Mouse (Mus musculus) olfactory bulb, adult 2 months (tissue): ENCODE measurements around the gene Jmjd1c.

Experiments
- CTCF ChIP-seq: fragments of 200-500 bp; IDR thresholded peaks from 2 replicates; pipeline ENCODE4 v1.5.1; 2012; ENCODE audit warnings: low read depth, mild to moderate bottlenecking, low read length, moderate library complexity; ENCODE audit not compliant: insufficient read depth
- POLR2A ChIP-seq: fragments of 200-500 bp; IDR thresholded peaks from 2 replicates; pipeline ENCODE4 v1.6.1; 2012; ENCODE audit warnings: mild to moderate bottlenecking, low read depth, low read length, moderate library complexity; ENCODE audit not compliant: insufficient read depth

DNA sequence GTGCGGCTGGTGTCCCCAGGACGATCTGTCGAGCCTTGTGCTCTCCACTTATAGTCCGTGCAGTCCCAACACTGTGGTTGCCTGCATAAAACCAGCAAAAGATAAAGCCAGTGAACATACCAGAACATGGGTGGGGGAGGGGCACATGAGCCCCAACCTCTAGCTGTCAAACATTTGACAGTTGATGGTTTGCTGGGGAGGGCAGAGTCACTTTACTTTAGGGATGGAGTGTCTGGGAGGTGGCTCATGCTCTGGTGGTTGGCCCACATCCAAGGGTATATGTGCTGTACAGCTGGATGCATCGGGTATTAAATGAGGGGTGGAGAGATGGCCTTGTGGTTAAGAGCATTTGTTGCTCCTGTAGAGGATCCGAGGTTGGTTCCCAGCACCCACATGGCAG lies 205.1 kb downstream of the Jmjd1c start:
- TF ChIP-seq CTCF (no peak), POLR2A (no peak)
